14 mouse cellular contexts compared by ENCODE assay signal in the genomic region with DNA sequence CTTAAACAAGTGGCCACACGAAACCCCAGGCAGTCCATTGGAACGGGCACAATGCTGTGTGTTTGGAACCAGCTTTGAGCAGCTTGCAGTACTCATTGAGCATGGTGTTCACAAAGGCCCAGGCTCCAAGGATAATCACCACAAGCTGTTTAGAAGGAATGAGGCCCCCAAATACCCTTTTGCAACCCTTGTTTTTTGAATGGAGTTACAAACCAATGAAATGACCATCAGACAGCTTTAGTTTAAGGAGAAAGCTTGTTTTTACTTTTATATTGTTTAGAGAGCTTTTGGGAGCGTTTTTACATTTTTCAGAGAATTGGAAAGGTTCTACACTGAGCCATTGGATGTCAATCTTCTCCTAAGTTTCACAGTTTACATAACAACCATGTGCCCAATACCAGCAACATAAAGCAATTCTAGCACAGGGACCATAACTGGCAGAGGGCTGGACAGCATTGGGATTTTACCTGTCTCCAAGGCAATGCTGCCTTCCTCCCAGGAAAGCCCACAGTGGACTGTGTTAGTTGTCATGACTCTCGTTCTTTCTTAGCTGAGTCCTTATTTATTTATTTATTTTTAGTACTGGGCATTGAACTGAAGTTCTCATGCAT.
DNase-seq lines count a peak whose midpoint lies in the region; ATAC-seq and TF ChIP-seq lines count a peak whose summit lies in the region.
"Had no signal": no experiment of that assay in that cellular context is flagged by ENCODE, and none has a peak within 500 bp of the region (broad histone marks: within the 10 kb centered on the region; RNA-seq: fewer than 3 reads in every experiment).

No protein-coding gene starts in this region.

- H3K27ac ChIP-seq in forebrain, embryonic 10.5 days, result no peak overlapping the region
- no peak overlapping the region for H3K27ac ChIP-seq in hindbrain, embryonic 14.5 days
- peak overlapping the region; percentile 62 for H3K27ac ChIP-seq in olfactory bulb, adult 2 months (ENCODE audit: insufficient read depth, low read depth, low read length)
- H3K27ac ChIP-seq in cerebellum, adult 2 months (ENCODE audit: insufficient read depth, low read length), result no peak overlapping the region
- H3K27ac ChIP-seq: embryonic facial prominence, embryonic 15.5 days had no signal

- 36% methylated on average over 4 of the region's 4 CpGs for WGBS in forebrain, embryonic 10.5 days
- 30% methylated on average over 4 of the region's 4 CpGs for WGBS in hindbrain, embryonic 14.5 days
- 26% methylated on average over 4 of the region's 4 CpGs for WGBS in olfactory bulb, adult 2 months
- 36% methylated on average over 4 of the region's 4 CpGs for WGBS in cerebellum, adult 2 months

- no peak for TF ChIP-seq POLR2A in olfactory bulb, adult 2 months (IDR thresholded peaks at IDR 0.05; ENCODE audit: insufficient read depth, low read depth, low read length)
- TF ChIP-seq POLR2A in cerebellum, adult 2 months (IDR thresholded peaks at IDR 0.05; ENCODE audit: borderline replicate concordance, insufficient read depth, low read length), result no peak

- no peaks in the 10 kb centered on the region for H3K9me3 ChIP-seq in forebrain, embryonic 10.5 days
- H3K9me3 ChIP-seq in hindbrain, embryonic 14.5 days (ENCODE audit: control insufficient read depth, low read length), result no peaks in the 10 kb centered on the region
- H3K9me3 ChIP-seq: embryonic facial prominence, embryonic 15.5 days had no signal

- ATAC-seq in hindbrain, embryonic 14.5 days (ENCODE audit: low FRiP score), result peak; percentile 62; the same call in 1 of the 2 replicates
- ATAC-seq: intestine, postnatal 0 days had no signal

- H3K4me2 ChIP-seq in hindbrain, embryonic 14.5 days (replicated peaks), result no peak overlapping the region
- H3K4me2 ChIP-seq: embryonic facial prominence, embryonic 15.5 days had no signal

- no peaks in the 10 kb centered on the region for H3K36me3 ChIP-seq in forebrain, embryonic 10.5 days (replicated peaks)
- no peaks in the 10 kb centered on the region for H3K36me3 ChIP-seq in hindbrain, embryonic 14.5 days (replicated peaks; ENCODE audit: control insufficient read depth, insufficient read depth)
- H3K36me3 ChIP-seq: embryonic facial prominence, embryonic 15.5 days had no signal

- peaks cover 75% of the 10 kb centered on the region for H3K27me3 ChIP-seq in forebrain, embryonic 10.5 days (ENCODE audit: poor library complexity, severe bottlenecking)
- H3K27me3 ChIP-seq in hindbrain, embryonic 14.5 days (ENCODE audit: control insufficient read depth, insufficient read depth, low read length), result no peaks in the 10 kb centered on the region
- no peaks in the 10 kb centered on the region for H3K27me3 ChIP-seq in cerebellum, adult 2 months (ENCODE audit: control insufficient read depth, insufficient read depth, low read length)
- H3K27me3 ChIP-seq: embryonic facial prominence, embryonic 15.5 days had no signal

- peak; percentile 35 to 62 for DNase-seq in layer of hippocampus, postnatal 14 days (ENCODE audit: low spot score in 2 of 2)
- no peak for DNase-seq in layer of hippocampus, postnatal 25 days (ENCODE audit: extremely low spot score in 1 of 2, low spot score in 1 of 2)
- DNase-seq in forebrain, embryonic 10.5 days (ENCODE audit: extremely low spot score, low spot score), result peak; percentile 48
- DNase-seq in hindbrain, embryonic 14.5 days (ENCODE audit: low spot score), result no peak
- no peak for DNase-seq in cerebellum, adult 2 months
- no peak for DNase-seq in left cerebral cortex, adult 9 months (ENCODE audit: low spot score in 2 of 2)
- DNase-seq: adrenal gland, postnatal 36 days; cerebellum, adult 11-12 months; heart, postnatal 14 days; kidney, postnatal 36 days; thymus, adult 18-20 months had no signal

- TF ChIP-seq CTCF in olfactory bulb, adult 2 months (IDR thresholded peaks at IDR 0.05; ENCODE audit: insufficient read depth, low read depth, low read length), result no peak
- no peak for TF ChIP-seq CTCF in cerebellum, adult 2 months (IDR thresholded peaks at IDR 0.05; ENCODE audit: borderline replicate concordance, insufficient read depth, low read depth, low read length)

- peaks cover 24% of the 10 kb centered on the region for H3K4me1 ChIP-seq in forebrain, embryonic 10.5 days
- H3K4me1 ChIP-seq in hindbrain, embryonic 14.5 days (replicated peaks; ENCODE audit: control insufficient read depth, insufficient read depth, low read length), result peaks cover 11% of the 10 kb centered on the region; the same call in 1 of the 2 replicates
- no peaks in the 10 kb centered on the region; the same call in 1 of the 2 replicates for H3K4me1 ChIP-seq in olfactory bulb, adult 2 months (ENCODE audit: control insufficient read depth, insufficient read depth, low read length)
- no peaks in the 10 kb centered on the region for H3K4me1 ChIP-seq in cerebellum, adult 2 months (ENCODE audit: control insufficient read depth, insufficient read depth, low read length)
- H3K4me1 ChIP-seq: embryonic facial prominence, embryonic 15.5 days had no signal

- no peak overlapping the region for H3K9ac ChIP-seq in hindbrain, embryonic 14.5 days
- H3K9ac ChIP-seq: embryonic facial prominence, embryonic 15.5 days had no signal

- H3K4me3 ChIP-seq in forebrain, embryonic 10.5 days, result no peak overlapping the region
- no peak overlapping the region for H3K4me3 ChIP-seq in hindbrain, embryonic 14.5 days (replicated peaks; ENCODE audit: low read length)
- H3K4me3 ChIP-seq in olfactory bulb, adult 2 months (ENCODE audit: insufficient read depth, low read depth, low read length), result no peak overlapping the region
- H3K4me3 ChIP-seq in cerebellum, adult 2 months (replicated peaks; ENCODE audit: insufficient read depth, low read depth, low read length), result no peak overlapping the region
- H3K4me3 ChIP-seq: embryonic facial prominence, embryonic 15.5 days had no signal

Comparison
In these comparisons a context has a peak if more than half of its experiments do, and no peak if none do; other contexts are left out.
1. DNase-seq: peak in layer of hippocampus, postnatal 14 days (2 of 2) and forebrain, embryonic 10.5 days (single experiment); none in layer of hippocampus, postnatal 25 days (0 of 2), hindbrain, embryonic 14.5 days (single experiment), cerebellum, adult 2 months (0 of 2) and left cerebral cortex, adult 9 months (0 of 2).